Comparison of ENCODE assay signal across 10 mouse cellular contexts in the genomic region with DNA sequence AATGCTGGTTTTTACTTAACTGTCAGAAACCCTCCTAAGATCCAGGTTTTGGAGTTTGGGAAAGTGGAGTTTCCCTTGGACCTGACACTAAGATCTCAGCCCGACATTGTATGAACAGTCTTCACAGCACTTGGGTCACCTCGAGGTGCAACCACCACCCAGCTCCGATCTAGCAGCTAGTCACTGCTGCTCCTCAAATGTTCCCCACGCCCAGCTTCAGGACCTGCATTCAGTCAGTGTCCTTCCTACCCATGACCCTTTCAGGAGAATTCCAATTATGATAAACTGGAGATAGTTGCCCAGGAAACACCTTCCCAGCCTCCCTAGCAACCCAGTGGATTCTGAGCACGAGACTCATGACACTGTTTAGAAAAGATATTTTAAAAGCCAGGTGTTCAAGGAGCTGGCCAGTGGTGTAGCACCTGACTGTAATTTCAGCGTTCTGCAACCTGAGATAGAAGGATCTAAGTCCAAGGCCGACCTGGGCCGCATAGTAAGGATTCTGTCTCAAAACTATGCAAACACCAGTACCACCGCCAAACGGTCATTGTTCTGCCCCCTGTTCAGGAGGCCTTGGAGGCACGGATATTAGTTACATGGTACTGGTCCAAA.
"Had no signal": no experiment of that assay in that cellular context is flagged by ENCODE, and none has a peak within 500 bp of the region (broad histone marks: within the 10 kb centered on the region; RNA-seq: fewer than 3 reads in every experiment).

No protein-coding gene starts in this region.

- H3K9me3 ChIP-seq: limb, embryonic 15.5 days; liver, embryonic 12.5 days; neural tube, embryonic 12.5 days had no signal

- H3K36me3 ChIP-seq: limb, embryonic 15.5 days; liver, embryonic 12.5 days; neural tube, embryonic 12.5 days had no signal

- H3K27me3 ChIP-seq: limb, embryonic 15.5 days; liver, embryonic 12.5 days; neural tube, embryonic 12.5 days had no signal

- H3K4me1 ChIP-seq: limb, embryonic 15.5 days; neural tube, embryonic 12.5 days had no signal

- DNase-seq: kidney, adult 18-20 months; kidney, postnatal 25 days; layer of hippocampus, adult 9-11 months; layer of hippocampus, postnatal 36 days; midbrain, embryonic 14.5 days; spleen, adult 18-20 months; thymus, postnatal 4 days had no signal

- H3K4me3 ChIP-seq: limb, embryonic 15.5 days; liver, embryonic 12.5 days; neural tube, embryonic 12.5 days had no signal

- ATAC-seq: liver, embryonic 12.5 days had no signal

- H3K9ac ChIP-seq: limb, embryonic 15.5 days; liver, embryonic 12.5 days; neural tube, embryonic 12.5 days had no signal

- H3K4me2 ChIP-seq: limb, embryonic 15.5 days; liver, embryonic 12.5 days; neural tube, embryonic 12.5 days had no signal

- H3K27ac ChIP-seq: limb, embryonic 15.5 days; liver, embryonic 12.5 days; neural tube, embryonic 12.5 days had no signal
